Mouse (Mus musculus) CH12.LX (cell line): Measurements from ENCODE around the gene Exoc6b. TPM values are rescaled to one million over a fixed set of nuclear protein-coding genes. Genes with fewer than 3 reads are reported as not detected.

Experiments
- DNase-seq: peaks from one replicate; pipeline ENCODE4 v3.0.0-alpha.2; 2013; ENCODE audit errors: extremely low read depth
- H3K27ac ChIP-seq: 2 replicates; pipeline ENCODE4 v1.5.1; 2012; ENCODE audit warnings: low read depth, mild to moderate bottlenecking, control low read depth, moderate library complexity; ENCODE audit not compliant: insufficient read depth
- H3K27me3 ChIP-seq: replicated peaks from 2 replicates; pipeline ENCODE3; 2012; ENCODE audit warnings: inconsistent platforms
- H3K36me3 ChIP-seq, 2 experiments: replicated peaks in 1 of 2; 2 replicates each; pipeline versions ENCODE3 to v1.6.1; 2012; ENCODE audit warnings: inconsistent platforms in 1 of 2, low read length in 1 of 2, mild to moderate bottlenecking in 1 of 2, mixed read lengths in 1 of 2, moderate library complexity in 1 of 2; ENCODE audit not compliant: control insufficient read depth in 1 of 2, insufficient read depth in 1 of 2
- H3K4me1 ChIP-seq, 2 experiments: 2 replicates each; pipeline ENCODE4 v1.6.1; 2012; ENCODE audit warnings: inconsistent platforms in 1 of 2, moderate library complexity in 1 of 2; ENCODE audit not compliant: insufficient read depth in 2 of 2, control insufficient read depth in 1 of 2
- H3K4me2 ChIP-seq: 2 replicates; pipeline ENCODE4 v1.6.1; 2012; ENCODE audit warnings: low read depth, mild to moderate bottlenecking, control low read depth; ENCODE audit not compliant: poor library complexity, insufficient read depth, severe bottlenecking
- H3K4me3 ChIP-seq, 3 experiments: fragments of 150-350 bp in 1 of 3; sonication (generic) in 1 of 3; replicated peaks in 1 of 3; 2 replicates each; pipeline versions ENCODE3 to v1.5.1; 2011 to 2012; ENCODE audit warnings: low read depth in 2 of 3, low read length in 2 of 3, mild to moderate bottlenecking in 2 of 3, moderate library complexity in 2 of 3, control low read depth in 1 of 3, improper control_type of control experiment in 1 of 3, inconsistent platforms in 1 of 3, mixed read lengths in 1 of 3; ENCODE audit not compliant: poor library complexity in 1 of 3
- H3K79me2 ChIP-seq: replicated peaks from 2 replicates; pipeline ENCODE4 v1.6.1; 2012; ENCODE audit warnings: mild to moderate bottlenecking, moderate library complexity; ENCODE audit not compliant: control insufficient read depth, poor library complexity, insufficient read depth, severe bottlenecking; ENCODE audit errors: extremely low read depth
- H3K9ac ChIP-seq: 2 replicates; pipeline ENCODE4 v1.6.1; 2012; ENCODE audit warnings: low read depth, mild to moderate bottlenecking, control low read depth, moderate library complexity; ENCODE audit not compliant: insufficient read depth
- H3K9me3 ChIP-seq: replicated peaks from 2 replicates; pipeline ENCODE3; 2012; ENCODE audit warnings: low read length, inconsistent platforms, mixed read lengths
- CTCF ChIP-seq, 2 experiments: IDR thresholded peaks in 1 of 2; conservative IDR thresholded peaks in 1 of 2; 2 replicates each; pipeline ENCODE4 v1.5.1; 2011 to 2012; ENCODE audit warnings: low read depth in 2 of 2, low read length in 2 of 2, improper control_type of control experiment in 1 of 2, inconsistent platforms in 1 of 2, mild to moderate bottlenecking in 1 of 2, moderate library complexity in 1 of 2
- E2F4 ChIP-seq: IDR thresholded peaks from 2 replicates; pipeline ENCODE4 v1.6.1; 2011; ENCODE audit warnings: low read depth, low read length, improper control_type of control experiment; ENCODE audit not compliant: insufficient replicate concordance
- EP300 ChIP-seq: IDR thresholded peaks from 2 replicates; pipeline ENCODE4 v1.6.1; 2011; ENCODE audit warnings: low read length, improper control_type of control experiment
- GABPA ChIP-seq: IDR thresholded peaks from 2 replicates; pipeline ENCODE4 v1.6.1; 2012; ENCODE audit warnings: low read depth, low read length, improper control_type of control experiment, inconsistent platforms; ENCODE audit not compliant: insufficient replicate concordance
- JUND ChIP-seq: conservative IDR thresholded peaks from 2 replicates; pipeline ENCODE4 v1.6.1; 2011; ENCODE audit warnings: low read depth, low read length, improper control_type of control experiment
- MAZ ChIP-seq: IDR thresholded peaks from 2 replicates; pipeline ENCODE4 v1.6.1; 2012; ENCODE audit warnings: low read depth, mild to moderate bottlenecking, inconsistent platforms, low read length, improper control_type of control experiment, moderate library complexity
- MEF2A ChIP-seq: IDR thresholded peaks from 2 replicates; pipeline ENCODE4 v1.6.1; 2014; ENCODE audit warnings: low read depth, mild to moderate bottlenecking, inconsistent platforms, low read length, improper control_type of control experiment, borderline replicate concordance
- MXI1 ChIP-seq: IDR thresholded peaks from 2 replicates; pipeline ENCODE4 v1.6.1; 2011; ENCODE audit warnings: mild to moderate bottlenecking, low read depth, low read length, improper control_type of control experiment
- POLR2A ChIP-seq: IDR thresholded peaks from 2 replicates; pipeline ENCODE4 v1.6.1; 2011; ENCODE audit warnings: low read depth, mild to moderate bottlenecking, improper control_type of control experiment, low read length
- POLR2AphosphoS2 ChIP-seq: IDR thresholded peaks from 2 replicates; pipeline ENCODE4 v1.6.1; 2011; ENCODE audit warnings: low read depth, low read length, improper control_type of control experiment
- RAD21 ChIP-seq: IDR thresholded peaks from 2 replicates; pipeline ENCODE4 v1.6.1; 2011; ENCODE audit warnings: low read depth, mild to moderate bottlenecking, low read length, improper control_type of control experiment, moderate library complexity
- SMC3 ChIP-seq: IDR thresholded peaks from 2 replicates; pipeline ENCODE4 v1.6.1; 2011; ENCODE audit warnings: low read depth, low read length, improper control_type of control experiment
- UBTF ChIP-seq: IDR thresholded peaks from 2 replicates; pipeline ENCODE4 v1.6.1; 2012; ENCODE audit warnings: low read depth, mild to moderate bottlenecking, inconsistent platforms, low read length, improper control_type of control experiment, moderate library complexity
- USF2 ChIP-seq: conservative IDR thresholded peaks from 2 replicates; pipeline ENCODE4 v1.6.1; 2011; ENCODE audit warnings: low read depth, low read length, improper control_type of control experiment
- dilution Hi-C: fragments of 300-500 bp; cut with MboI; formaldehyde crosslinking; loops from 2 replicates; pipeline ENCODE4 v1.14.3; 2020; ENCODE audit warnings: low sequenced_read_pairs; ENCODE audit not compliant: extremely low pct_unique_long_range_greater_than_20kb, extremely low pct_ligation_motif_present
- in situ Hi-C: fragments of 300-500 bp; cut with MboI; formaldehyde crosslinking; loops from 3 replicates; pipeline ENCODE4 v1.14.3; 2019; ENCODE audit warnings: low sequenced_read_pairs, low pct_ligation_motif_present, low pct_unique_long_range_greater_than_20kb, mixed read lengths
- polyA plus RNA-seq: library from polyadenylated mRNA; unstranded; fragments of >175 nt; gene quantifications from 2 replicates; pipeline ENCODE4 v1.2.1, GENCODE M21; 2012; ENCODE audit warnings: low read depth; ENCODE audit not compliant: insufficient read length
- total RNA-seq, 2 experiments: library from RNA; depleted of rRNA; stranded (reverse); fragments of 300-350 nt in 1 of 2; fragments of >200 nt in 1 of 2; gene quantifications; 2 replicates each; pipeline ENCODE4 v1.2.3; 2012 to 2014

The Exoc6b gene
- total and polyA plus RNA-seq, 3 experiments = 1.7 to 5.2 (median 3.5) TPM

GRCm38 (mm10) chr6:84568880-84569279, 500.4 kb downstream of the Exoc6b start:
- no peak overlapping the region for H3K9ac ChIP-seq
- dilution Hi-C loops = no loop called here

More at GRCm38 (mm10) chr6:84568880-84569279, 500.4 kb downstream of the Exoc6b start:
- in situ Hi-C loops = no loop called here
- no peaks in the 10 kb centered on the region for H3K9me3 ChIP-seq
- H3K27ac ChIP-seq = no peak overlapping the region
- no peak overlapping the region for H3K4me2 ChIP-seq
- H3K79me2 ChIP-seq = no peaks in the 10 kb centered on the region
- no peak for TF ChIP-seq SMC3
- TF ChIP-seq POLR2A = no peak
- TF ChIP-seq POLR2AphosphoS2 = no peak
- TF ChIP-seq MXI1 = no peak
- no peak for TF ChIP-seq RAD21
- no peak for TF ChIP-seq GABPA
- TF ChIP-seq EP300 = no peak
- no peak for TF ChIP-seq MEF2A
- TF ChIP-seq JUND = no peak
- TF ChIP-seq E2F4 = no peak
- no peak for TF ChIP-seq UBTF
- no peak for TF ChIP-seq CTCF (conservative IDR thresholded peaks at IDR 0.05 in 1 of 2, IDR thresholded peaks at IDR 0.05 in 1 of 2; ENCODE audit: low read depth in 2 of 2, low read length in 2 of 2)
- no peak for TF ChIP-seq USF2
- TF ChIP-seq MAZ = no peak
- TF ChIP-seq, all 38 proteins: peak for 0
- Histone ChIP-seq H3K4me1 (peaks cover 4 to 28% of the 10 kb centered on the region in 2 experiments), H3K36me3 (no peaks in the 10 kb centered on the region), H3K27me3 (peaks cover 44% of the 10 kb centered on the region), H3K4me3 (no peak overlapping the region)
- no peak for DNase-seq

Other genes starting within 250 kb of the Exoc6b start
- 64.4 and 70.8 TPM in 2 replicates for gene Spr, start 68.3 kb upstream of the Exoc6b start, total RNA-seq (2012; rRNA removed)
- gene Spr, start 68.3 kb upstream of the Exoc6b start, total RNA-seq (2014; rRNA removed) = 42.8 and 44.3 TPM in 2 replicates
- gene Spr, start 68.3 kb upstream of the Exoc6b start, polyA plus RNA-seq = 69.3 and 76.7 TPM in 2 replicates
- not detected in 2 replicates for gene Emx1, start 117.9 kb upstream of the Exoc6b start, total RNA-seq (2012; rRNA removed)
- gene Emx1, start 117.9 kb upstream of the Exoc6b start, total RNA-seq (2014; rRNA removed) = not detected in 2 replicates
- not detected in 2 replicates for gene Emx1, start 117.9 kb upstream of the Exoc6b start, polyA plus RNA-seq